Mouse (Mus musculus): ENCODE data around the gene Dscam.

- TF ChIP-seq CTCF (IDR thresholded peaks at IDR 0.05; ENCODE audit: low read depth), result no peak
- no peak for TF ChIP-seq EP300 (IDR thresholded peaks at IDR 0.05; ENCODE audit: low read depth)
These were observed 21.7 kb upstream of the Dscam start for GRCm38 (mm10) chr16:97192296-97192695.

Measured in heart, postnatal 0 days (tissue).